Mouse (Mus musculus) c-Kit-negative CD71-positive TER-119-positive erythroid progenitor cells, embryonic 14.5 days (primary cell): Measurements from ENCODE around the gene Gipr.
A peak's percentile ranks its signal among the peaks of the same experiment; 100 is the strongest.
"Not testable (repeated sequence)": the region's sequence is repeated elsewhere in the genome, so short reads cannot be mapped to it uniquely, and the experiment has no call there.

ENCODE experiments used
- DNase-seq: peaks from one replicate; pipeline ENCODE4 v3.0.0-alpha.2; 2013; ENCODE audit warnings: low read depth, low spot score

Gipr gene

GRCm38 (mm10) chr7:19178443-19179092 is 12.6 kb upstream of the Gipr start:
- DNase-seq = peak; percentile 62

DNA sequence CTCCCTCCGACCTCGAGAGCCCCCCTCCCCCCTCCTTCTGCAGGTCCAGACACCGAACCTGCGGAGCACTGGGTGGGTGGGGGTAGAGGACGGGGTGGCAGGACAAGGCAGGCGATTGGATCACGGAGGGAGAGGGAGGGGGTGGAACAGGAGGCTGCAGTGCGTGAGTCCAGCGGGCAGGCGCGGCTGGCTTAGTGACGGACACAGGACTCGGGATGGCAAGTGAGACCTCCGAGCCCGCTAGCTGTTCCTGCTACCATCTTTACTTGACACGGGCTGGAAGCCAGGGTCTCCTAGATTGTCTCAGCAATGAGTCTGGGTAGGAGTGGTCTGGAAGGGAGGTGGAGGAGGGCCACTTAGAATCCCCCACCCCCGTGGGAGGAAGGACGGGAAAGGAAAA is 12.1 kb upstream of the Gipr start:
- DNase-seq = no peak

- DNase-seq = no peak
Observed at GRCm38 (mm10) chr7:19177216-19177615, 11.3 kb upstream of the Gipr start.

- DNase-seq = no peak
Observed at GRCm38 (mm10) chr7:19176516-19176947, 10.6 kb upstream of the Gipr start.

DNA sequence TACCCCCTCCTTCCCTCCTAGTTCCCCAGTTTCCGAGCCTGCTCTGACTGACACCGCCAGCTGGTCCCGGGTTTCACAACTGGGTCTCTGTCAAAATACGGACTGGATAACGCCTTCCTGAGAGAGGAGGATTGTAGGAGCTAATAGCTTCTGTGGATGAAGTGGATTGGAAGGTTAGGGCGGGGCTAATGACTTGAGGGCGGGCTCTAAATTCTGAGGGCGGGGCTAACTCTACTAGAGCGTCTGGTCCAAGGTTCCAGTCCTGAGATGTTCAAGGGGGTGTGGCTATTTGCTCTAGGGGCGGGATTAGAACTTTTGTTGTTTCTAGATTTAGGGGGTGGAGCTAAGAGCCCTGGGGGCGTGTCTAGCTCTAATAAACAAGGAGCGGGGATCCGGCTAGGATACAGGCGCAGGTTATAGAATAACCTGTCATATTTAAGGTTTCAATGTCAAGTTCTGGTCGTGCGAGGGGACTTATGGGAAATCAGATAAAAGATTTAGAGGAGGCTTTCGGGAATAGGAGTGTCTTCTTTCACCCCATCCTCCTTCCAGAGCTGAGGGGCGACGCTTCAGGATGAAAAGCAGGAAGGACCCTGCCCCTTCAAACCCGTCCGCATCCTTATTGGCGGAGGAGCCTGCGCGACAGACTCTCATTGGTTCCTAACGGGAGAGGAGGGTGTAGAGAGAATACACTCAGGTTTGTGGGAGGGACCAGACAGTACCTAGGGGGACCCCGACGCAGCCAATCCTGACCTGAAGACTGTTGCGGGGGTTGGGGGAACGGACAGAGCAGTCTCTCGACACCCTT is 10.0 kb upstream of the Gipr start, which contains the start of gene Eml2:
Eml2 (plus strand) TSS at position 714 of the 808 bp plus-strand sequence.
- no peak for DNase-seq

DNA sequence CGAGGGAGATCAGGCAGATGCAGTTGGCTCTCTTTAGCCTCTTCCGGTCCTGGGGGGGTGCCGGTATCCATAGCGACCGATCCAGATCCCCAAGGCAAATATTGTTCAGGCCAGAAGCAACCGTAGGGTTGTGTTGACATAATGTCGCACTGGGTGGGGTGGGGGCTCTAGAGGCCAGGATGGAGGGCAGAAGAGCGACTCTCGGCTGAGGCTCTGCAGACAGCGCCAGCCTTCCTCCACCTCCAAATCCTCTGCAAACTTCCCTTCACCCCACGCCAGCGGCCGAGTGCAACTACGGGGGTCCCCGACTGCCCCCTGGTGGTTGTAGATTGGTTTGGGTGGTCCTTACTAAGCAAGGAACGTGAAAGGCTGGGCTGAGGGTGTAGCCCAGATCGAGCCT is 6.9 kb upstream of the Gipr start:
- DNase-seq = no peak

DNA sequence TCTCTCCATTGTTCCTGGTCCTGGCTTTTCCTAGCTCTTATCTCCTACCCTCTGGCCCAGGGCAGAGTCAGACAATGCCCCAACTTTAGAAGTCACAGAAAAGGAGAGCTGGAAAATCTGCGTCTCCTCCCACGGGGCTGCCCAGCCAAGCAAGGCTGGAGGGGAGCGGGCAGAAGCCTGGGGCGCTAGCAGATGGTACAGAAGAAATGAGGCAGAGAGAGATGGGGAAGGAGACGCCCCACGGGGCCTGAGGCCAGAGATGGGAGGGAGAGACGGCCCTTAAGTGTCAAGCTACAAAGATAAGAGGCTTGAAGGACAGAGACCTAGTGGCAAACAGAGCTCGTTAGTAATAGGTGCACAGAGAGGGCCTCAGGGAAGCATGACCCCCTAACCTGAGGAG is 5.9 kb upstream of the Gipr start:
- DNase-seq = no peak

GRCm38 (mm10) chr7:19170142-19170541 is 4.2 kb upstream of the Gipr start:
- no peak for DNase-seq

DNA sequence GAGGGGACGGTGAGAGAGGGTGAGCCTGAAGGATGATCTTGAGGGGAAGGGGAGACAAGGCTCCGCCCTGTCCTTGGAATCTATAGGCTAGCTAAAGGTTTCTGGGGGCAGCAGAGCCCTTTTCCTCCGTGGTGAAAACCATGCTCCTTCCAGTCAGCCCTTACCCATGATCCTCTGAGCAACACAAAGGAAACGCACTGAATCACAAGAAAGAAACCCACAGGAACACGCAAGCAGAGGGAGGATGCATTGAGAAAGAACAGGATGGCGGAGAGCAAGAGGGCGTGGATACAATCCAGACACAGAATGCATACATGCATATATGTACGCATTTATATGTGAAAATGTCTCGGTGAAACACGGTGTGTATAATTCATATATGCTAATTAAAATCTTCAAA is 3.6 kb upstream of the Gipr start:
- DNase-seq = no peak

GRCm38 (mm10) chr7:19166990-19167389 is 1.1 kb upstream of the Gipr start:
- no peak for DNase-seq

GRCm38 (mm10) chr7:19164978-19165377 is 949 bp downstream of the Gipr start:
- peak; percentile 44 for DNase-seq

DNA sequence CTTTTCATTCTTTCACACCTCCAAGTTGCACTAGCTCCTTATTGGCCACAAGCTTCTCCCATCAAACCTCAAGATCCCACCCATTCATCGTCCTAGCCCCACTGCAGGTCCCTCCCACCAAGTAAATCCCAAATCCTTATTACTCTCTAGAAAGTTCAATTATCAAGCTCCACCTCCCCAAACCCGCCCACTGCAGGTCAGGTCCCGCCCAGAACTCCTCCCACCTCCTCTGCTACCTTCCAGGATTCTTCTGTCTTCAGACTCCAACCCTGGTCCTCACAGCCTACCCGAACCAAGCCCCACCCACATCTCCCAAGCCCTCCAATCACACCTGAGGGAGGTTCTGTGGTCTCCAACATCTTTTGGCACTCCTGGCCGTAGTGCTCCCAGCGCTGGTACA is 1.7 kb downstream of the Gipr start:
- DNase-seq = no peak

DNA sequence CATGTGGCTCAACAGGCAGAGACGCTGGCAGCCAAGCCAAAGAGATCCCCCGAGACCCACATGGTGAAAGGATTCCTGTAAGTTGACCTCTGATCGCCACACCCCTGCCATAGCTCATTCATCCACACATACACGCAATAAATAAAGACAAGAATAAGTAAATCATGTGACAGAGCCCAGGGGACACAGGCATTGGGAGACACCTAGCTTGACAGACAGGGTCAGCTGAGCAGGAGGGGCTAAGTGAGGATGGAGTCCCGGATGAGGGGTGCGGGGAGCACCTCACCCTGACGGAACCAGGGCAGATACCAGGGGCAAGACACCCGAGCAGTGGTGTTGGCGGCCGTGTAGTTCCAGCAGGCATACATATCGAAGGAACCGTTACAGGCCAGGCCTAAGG is 2.2 kb downstream of the Gipr start:
- DNase-seq = no peak

- DNase-seq = no peak
Observed at GRCm38 (mm10) chr7:19162928-19163327, 3.0 kb downstream of the Gipr start.

GRCm38 (mm10) chr7:19160115-19160514 is 5.8 kb downstream of the Gipr start:
- DNase-seq = no peak

- no peak for DNase-seq
Observed at GRCm38 (mm10) chr7:19159411-19159810, 6.5 kb downstream of the Gipr start.

DNA sequence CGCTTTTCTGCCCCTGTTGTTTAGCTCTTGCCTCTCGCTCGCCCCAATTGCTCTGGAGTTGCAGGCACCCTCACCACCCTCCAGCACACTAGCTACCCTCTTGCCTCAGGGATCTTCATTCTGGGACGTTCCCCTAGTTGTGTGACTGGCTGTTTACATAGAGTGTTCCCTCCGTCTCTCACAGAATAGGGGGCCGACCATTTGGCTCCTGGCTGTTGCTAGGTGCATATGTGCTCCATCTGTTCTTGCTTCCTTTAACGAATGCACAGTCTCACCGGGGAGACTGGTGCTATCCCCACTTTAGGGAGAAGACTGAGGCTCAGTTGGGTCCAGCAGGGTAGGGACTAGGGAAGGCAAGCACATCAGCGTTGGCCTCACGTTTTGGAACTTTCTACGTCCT is 7.3 kb downstream of the Gipr start:
- no peak for DNase-seq

DNA sequence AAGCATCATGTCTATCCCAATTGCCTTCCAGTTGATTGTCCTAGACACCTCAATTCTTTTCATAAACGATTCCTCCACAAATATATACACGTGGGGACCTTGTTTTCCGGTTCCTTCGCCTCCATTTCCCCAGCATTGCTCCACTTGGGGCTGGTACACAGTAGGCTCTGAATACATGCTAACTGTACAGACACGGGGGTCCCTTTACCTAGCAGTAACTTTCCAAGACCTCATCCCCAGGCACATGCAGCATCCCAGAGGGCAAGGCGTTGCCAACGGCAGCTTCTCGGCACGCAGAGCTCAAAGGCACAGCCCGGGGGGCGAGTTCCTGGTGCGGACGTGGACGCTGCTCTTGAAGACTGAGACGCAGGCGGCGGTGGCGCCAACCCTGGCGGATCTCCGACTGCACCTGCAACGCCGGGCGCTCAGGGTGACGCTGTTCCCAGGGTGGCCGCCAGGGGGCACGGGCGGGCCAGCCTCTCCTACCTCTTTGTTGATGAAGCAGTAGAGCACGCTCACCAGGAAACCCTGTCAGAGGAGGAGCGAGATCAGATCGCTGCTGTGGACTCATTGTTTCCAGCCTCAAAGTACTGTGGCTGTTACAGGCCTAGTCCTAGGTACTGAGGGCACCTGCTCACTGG is 8.6 kb downstream of the Gipr start:
- peak; percentile 51 for DNase-seq

GRCm38 (mm10) chr7:19155825-19156475 is 10.0 kb downstream of the Gipr start:
- DNase-seq = no peak

GRCm38 (mm10) chr7:19154796-19155195 is 11.1 kb downstream of the Gipr start:
- DNase-seq = no peak

DNA sequence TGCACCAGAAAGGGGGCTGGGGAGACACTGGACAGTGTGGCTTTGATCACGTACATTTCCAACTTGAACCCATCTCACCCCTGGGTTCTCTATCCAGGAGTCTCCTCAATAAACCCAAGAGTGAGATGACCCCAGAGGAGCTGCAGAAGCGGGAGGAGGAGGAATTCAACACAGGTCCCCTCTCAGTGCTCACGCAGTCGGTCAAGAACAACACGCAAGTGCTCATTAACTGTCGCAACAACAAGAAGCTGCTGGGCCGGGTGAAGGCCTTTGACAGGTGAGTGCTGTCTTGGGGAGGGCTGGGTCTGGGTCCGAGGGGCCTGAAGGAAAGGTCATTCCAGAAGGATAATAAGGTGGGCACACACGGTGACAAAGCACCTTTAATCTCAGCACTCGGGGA is 14.8 kb downstream of the Gipr start:
- not testable (repeated sequence) for DNase-seq

GRCm38 (mm10) chr7:19149626-19150025 is 16.3 kb downstream of the Gipr start, which contains the start of gene Snrpd2:
Gene Snrpd2 (plus strand): TSS chr7:19149722.
- peak; percentile 96 for DNase-seq
